Mouse (Mus musculus): ENCODE results near the gene Scyl1.

- no peak for TF ChIP-seq POLR2A (IDR thresholded peaks at IDR 0.05; ENCODE audit: borderline replicate concordance, control insufficient read depth, low read depth, low read length)
- no peak for TF ChIP-seq CTCF (IDR thresholded peaks at IDR 0.05; ENCODE audit: control insufficient read depth, insufficient read depth, low read length)
Observed at GRCm38 (mm10) chr19:5763163-5763562, 8.1 kb downstream of the Scyl1 start.
